In the genomic region with DNA sequence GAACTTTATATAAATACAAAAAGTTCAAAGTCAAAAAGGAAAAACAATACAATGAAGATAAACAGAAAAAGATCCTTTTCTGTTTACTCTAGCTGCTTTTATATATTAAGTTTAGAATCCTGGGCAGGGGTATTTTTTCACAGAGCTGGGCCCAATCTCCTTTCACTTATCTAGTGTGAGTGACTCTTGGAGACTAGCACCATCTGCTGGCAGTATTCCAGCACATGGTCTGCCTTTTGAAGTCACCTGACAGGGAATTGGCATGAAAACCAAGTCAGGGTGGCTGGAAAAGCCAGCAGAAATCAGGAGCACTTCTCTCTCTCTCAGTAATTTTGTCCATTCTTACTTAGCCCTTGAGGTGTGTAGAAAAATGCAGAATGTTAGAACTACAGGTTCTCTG, we compare ENCODE assay signal across 8 mouse cellular contexts. TPM values are rescaled to one million over a fixed set of nuclear protein-coding genes. Genes with fewer than 3 reads are reported as not detected.
A peak's percentile ranks its signal among the peaks of the same experiment; 100 is the strongest.
DNase-seq lines count a peak whose midpoint lies in the region; ATAC-seq and TF ChIP-seq lines count a peak whose summit lies in the region.

No protein-coding gene starts in this region.

- H3K4me2 ChIP-seq in hindbrain, embryonic 12.5 days (replicated peaks): no peak overlapping the region
- H3K4me2 ChIP-seq in hindbrain, embryonic 13.5 days: no peak overlapping the region

- no peaks in the 10 kb centered on the region for H3K4me1 ChIP-seq in hindbrain, embryonic 12.5 days
- H3K4me1 ChIP-seq in hindbrain, embryonic 13.5 days (replicated peaks): no peaks in the 10 kb centered on the region
- no peaks in the 10 kb centered on the region for H3K4me1 ChIP-seq in ES-Bruce4 (ENCODE audit: control insufficient read depth, insufficient read depth, low read length)

- no peaks in the 10 kb centered on the region for H3K9me3 ChIP-seq in hindbrain, embryonic 12.5 days (replicated peaks)
- no peaks in the 10 kb centered on the region for H3K9me3 ChIP-seq in hindbrain, embryonic 13.5 days
- no peaks in the 10 kb centered on the region for H3K9me3 ChIP-seq in ES-Bruce4 (replicated peaks; ENCODE audit: control insufficient read depth, insufficient read depth, low read length, poor library complexity, severe bottlenecking)

- peak; percentile 77 for DNase-seq in embryo, embryonic 10.5 days (ENCODE audit: low spot score)
- DNase-seq in kidney, postnatal 36 days: peak; percentile 72 to 73
- no peak for DNase-seq in ovary, postnatal 36 days (ENCODE audit: low spot score)

- no peak for TF ChIP-seq EP300 in ES-Bruce4 (IDR thresholded peaks at IDR 0.05; ENCODE audit: insufficient read depth, low read depth, low read length)

- H3K9ac ChIP-seq in hindbrain, embryonic 12.5 days: no peak overlapping the region
- no peak overlapping the region for H3K9ac ChIP-seq in hindbrain, embryonic 13.5 days
- H3K9ac ChIP-seq in ES-Bruce4 (ENCODE audit: low read depth, poor library complexity, severe bottlenecking): no peak overlapping the region

- peak; percentile 19 for TF ChIP-seq CTCF in ES-Bruce4 (IDR thresholded peaks at IDR 0.05; ENCODE audit: low read depth, low read length)

- TF ChIP-seq POLR2A in ES-Bruce4 (IDR thresholded peaks at IDR 0.05; ENCODE audit: insufficient read depth, low read length): no peak

- peaks cover 38% of the 10 kb centered on the region for H3K36me3 ChIP-seq in hindbrain, embryonic 12.5 days
- peaks cover 47% of the 10 kb centered on the region for H3K36me3 ChIP-seq in hindbrain, embryonic 13.5 days
- peaks cover 30% of the 10 kb centered on the region for H3K36me3 ChIP-seq in ES-Bruce4 (ENCODE audit: control insufficient read depth, insufficient read depth, low read length, poor library complexity, severe bottlenecking)

- ATAC-seq in hindbrain, embryonic 12.5 days (ENCODE audit: low FRiP score): peak; percentile 52; the same call in 1 of the 2 replicates
- ATAC-seq in hindbrain, embryonic 13.5 days (ENCODE audit: low FRiP score): no peak
- ATAC-seq in neutrophil, adult 5-6 weeks (ENCODE audit: extremely low read depth, insufficient number of reproducible peaks, low FRiP score, poor library complexity, severe bottlenecking): 0 out of 2 replicates have a peak, but pooled peaks have one; percentile 30
- no peak for ATAC-seq in erythroid progenitor cell, adult 5-6 weeks (replicated peaks; ENCODE audit: low FRiP score, poor library complexity, severe bottlenecking)

- no peaks in the 10 kb centered on the region for H3K27me3 ChIP-seq in hindbrain, embryonic 12.5 days
- H3K27me3 ChIP-seq in hindbrain, embryonic 13.5 days: no peaks in the 10 kb centered on the region
- no peaks in the 10 kb centered on the region for H3K27me3 ChIP-seq in ES-Bruce4 (ENCODE audit: control insufficient read depth, insufficient read depth, low read length, poor library complexity, severe bottlenecking)

- H3K27ac ChIP-seq in hindbrain, embryonic 12.5 days: no peak overlapping the region
- H3K27ac ChIP-seq in hindbrain, embryonic 13.5 days: no peak overlapping the region
- no peak overlapping the region for H3K27ac ChIP-seq in ES-Bruce4 (ENCODE audit: insufficient read depth, low read length)

- no peak overlapping the region for H3K4me3 ChIP-seq in hindbrain, embryonic 12.5 days
- no peak overlapping the region for H3K4me3 ChIP-seq in hindbrain, embryonic 13.5 days
- no peak overlapping the region for H3K4me3 ChIP-seq in ES-Bruce4 (ENCODE audit: low read depth, low read length)

RNA-seq across cellular contexts. Expression of gene Aspm, which starts 16.2 kb away (rescaled TPM):
- polyA plus RNA-seq in hindbrain, embryonic 12.5 days (2016; fragmentation: Nextera tagmentation; extraction: Ambion mirVana): 18.5 and 19.1 TPM in 2 replicates
- polyA plus RNA-seq in hindbrain, embryonic 13.5 days (2015; fragmentation: Nextera tagmentation; extraction: Ambion mirVana): 4.5 and 4.9 TPM in 2 replicates
- 53.5 and 56.7 TPM in 2 replicates for polyA plus RNA-seq in ES-Bruce4 (2011; ENCODE audit: insufficient read depth, insufficient read length, low read depth, missing spikeins)
- total RNA-seq in neutrophil, adult 5-6 weeks (2017): 1.2 and 1.5 TPM in 2 replicates
- 212 and 227 TPM in 2 replicates for total RNA-seq in erythroid progenitor cell, adult 5-6 weeks (2015; ENCODE audit: low replicate concordance)
- 266 and 287 TPM in 2 replicates for total RNA-seq in erythroid progenitor cell, adult 5-6 weeks (2017; ENCODE audit: low replicate concordance)

RNA-seq across cellular contexts. Expression of gene Zbtb41, which starts 16.3 kb away (rescaled TPM):
- 19.2 and 20.8 TPM in 2 replicates for polyA plus RNA-seq in hindbrain, embryonic 12.5 days (2016; fragmentation: Nextera tagmentation; extraction: Ambion mirVana)
- 12.8 and 13.6 TPM in 2 replicates for polyA plus RNA-seq in hindbrain, embryonic 13.5 days (2015; fragmentation: Nextera tagmentation; extraction: Ambion mirVana)
- 15.5 and 19.9 TPM in 2 replicates for polyA plus RNA-seq in ES-Bruce4 (2011; ENCODE audit: insufficient read depth, insufficient read length, low read depth, missing spikeins)
- total RNA-seq in neutrophil, adult 5-6 weeks (2017): 21.8 and 24.7 TPM in 2 replicates
- total RNA-seq in erythroid progenitor cell, adult 5-6 weeks (2015; ENCODE audit: low replicate concordance): 6.5 and 7.1 TPM in 2 replicates
- 5.8 and 7.3 TPM in 2 replicates for total RNA-seq in erythroid progenitor cell, adult 5-6 weeks (2017; ENCODE audit: low replicate concordance)

Comparison
In these comparisons a context has a peak if more than half of its experiments do, and no peak if none do; other contexts are left out.
1. ATAC-seq: peak in hindbrain, embryonic 12.5 days (single experiment) and neutrophil, adult 5-6 weeks (single experiment); none in hindbrain, embryonic 13.5 days (single experiment) and erythroid progenitor cell, adult 5-6 weeks (single experiment).